Mouse (Mus musculus) liver, postnatal 0 days (tissue): Measurements from ENCODE around the gene Gm20388. TPM values are rescaled to one million over a fixed set of nuclear protein-coding genes. Genes with fewer than 3 reads are reported as not detected.

Source experiments
- ATAC-seq: fragments of 200-750 bp; cut with Nextera tagmentation; 2 replicates; pipeline ENCODE4 v1.8.0; 2017; ENCODE audit warnings: mild to moderate bottlenecking, moderate library complexity
- DNase-seq: peaks from one replicate; pipeline ENCODE4 v3.0.0-alpha.2; 2016
- H3K27ac ChIP-seq: fragments of 300-500 bp; sonication (generic); 2 replicates; pipeline ENCODE4 v1.5.1; 2014; ENCODE audit warnings: antibody characterized with exemption, moderate library complexity, mild to moderate bottlenecking, low read depth
- H3K27me3 ChIP-seq: fragments of 300-500 bp; sonication (generic); 2 replicates; pipeline ENCODE4 v1.6.1; 2014; ENCODE audit warnings: low read length, control low read depth, mixed read lengths; ENCODE audit not compliant: insufficient read depth
- H3K36me3 ChIP-seq: fragments of 300-500 bp; sonication (generic); replicated peaks from 2 replicates; pipeline ENCODE4 v1.6.1; 2014; ENCODE audit warnings: mild to moderate bottlenecking, control low read depth, low read length, moderate library complexity, mixed read lengths; ENCODE audit not compliant: insufficient read depth
- H3K4me1 ChIP-seq: fragments of 300-500 bp; sonication (generic); 2 replicates; pipeline ENCODE4 v1.6.1; 2014; ENCODE audit warnings: antibody characterized with exemption, mild to moderate bottlenecking, control low read depth; ENCODE audit not compliant: insufficient read depth
- H3K4me2 ChIP-seq: fragments of 300-500 bp; sonication (generic); 2 replicates; pipeline ENCODE4 v1.6.1; 2014; ENCODE audit warnings: low read depth, mild to moderate bottlenecking, low read length, moderate library complexity, mixed read lengths
- H3K4me3 ChIP-seq: fragments of 300-500 bp; sonication (generic); 2 replicates; pipeline ENCODE4 v1.5.1; 2014; ENCODE audit warnings: low read depth, low read length
- H3K9ac ChIP-seq: fragments of 300-500 bp; sonication (generic); replicated peaks from 2 replicates; pipeline ENCODE4 v1.6.1; 2014; ENCODE audit warnings: mild to moderate bottlenecking, moderate library complexity
- H3K9me3 ChIP-seq: fragments of 300-500 bp; sonication (generic); 2 replicates; pipeline ENCODE4 v1.6.1; 2016; ENCODE audit warnings: mild to moderate bottlenecking, control low read depth, low read length, mixed read lengths
- CTCF ChIP-seq: sonication (generic); IDR thresholded peaks from 2 replicates; pipeline ENCODE4 v1.5.1; 2016; ENCODE audit warnings: antibody characterized with exemption, low read depth
- EP300 ChIP-seq: IDR thresholded peaks from 2 replicates; pipeline ENCODE4 v1.6.1; 2016; ENCODE audit warnings: antibody characterized with exemption, low read depth, mild to moderate bottlenecking
- WGBS: fragments of 180-500 bp; shearing (Covaris S2); extraction: QIAGEN DNeasy Blood & Tissue Kit; methylation state at CpG from one replicate; pipeline ENCODE4 v1.1.7; 2014; ENCODE audit not compliant: insufficient replicate concordance; 5-methylcytosine and 5-hydroxymethylcytosine counted together
- polyA plus RNA-seq: library from polyadenylated mRNA; unstranded; fragments of >200 nt; fragmentation: Nextera tagmentation; extraction: Ambion mirVana; gene quantifications from 2 replicates; pipeline ENCODE4 v1.2.1, GENCODE M21; 2015

The Gm20388 gene
- polyA plus RNA-seq, 1 experiment from 2014 or later = not detected

DNA sequence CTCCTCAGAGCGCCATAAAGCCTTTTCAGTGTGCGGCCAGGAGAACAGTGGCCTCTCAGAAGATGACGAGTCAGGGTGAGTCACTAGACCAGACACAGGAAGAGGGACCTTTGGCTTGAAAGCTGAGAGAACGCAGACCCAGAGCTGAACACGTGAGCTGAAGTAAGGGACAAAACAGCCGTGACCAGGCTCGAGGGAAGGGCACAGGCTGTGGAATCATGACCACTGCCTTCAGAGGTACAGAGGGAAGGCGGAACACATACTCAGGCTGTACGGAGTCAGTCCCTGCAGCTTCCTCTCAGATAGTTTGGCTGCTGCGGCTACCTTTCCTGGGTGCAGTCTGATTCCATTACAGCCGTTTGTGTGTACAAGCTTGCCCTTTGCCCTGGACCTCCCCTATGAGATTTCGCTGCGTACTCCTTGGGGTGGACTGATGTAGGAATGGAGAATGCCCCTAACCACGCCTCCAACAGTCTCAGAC, 2674.8 kb downstream of the Gm20388 start:
- H3K27ac ChIP-seq = peak overlapping the region; percentile 25; the same call in 1 of the 2 replicates
- 44% methylated on average over 14 of the region's 14 CpGs for WGBS
- no peak for DNase-seq

DNA sequence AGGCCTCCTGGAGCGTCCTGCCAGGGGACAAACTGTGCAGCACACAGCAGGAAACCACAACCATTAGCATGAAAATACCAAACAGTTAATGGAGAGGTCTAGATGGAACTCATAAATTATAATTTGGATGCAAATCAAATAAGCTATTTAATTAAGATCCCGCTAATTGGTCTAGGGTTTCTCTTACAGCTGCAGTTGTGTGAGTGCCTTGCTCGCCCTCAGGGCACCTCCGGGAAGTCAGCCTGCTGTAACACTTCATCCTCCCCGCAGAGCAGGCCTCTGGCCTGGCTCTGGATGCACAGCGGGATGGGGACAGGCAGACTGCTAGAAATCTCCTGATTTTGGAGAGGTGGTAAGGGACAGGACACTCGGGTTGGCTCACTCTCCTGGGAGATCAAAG, 2675.5 kb downstream of the Gm20388 start:
- Histone ChIP-seq H3K27ac (no peak overlapping the region), H3K4me3 (no peak overlapping the region), H3K27me3 (no peaks in the 10 kb centered on the region), H3K4me2 (no peak overlapping the region), H3K36me3 (peaks cover 6% of the 10 kb centered on the region; the same call in 1 of the 2 replicates), H3K4me1 (peaks cover 13% of the 10 kb centered on the region), H3K9me3 (no peaks in the 10 kb centered on the region), H3K9ac (no peak overlapping the region)
- WGBS = 82% methylated on average over 7 of the region's 7 CpGs
- DNase-seq = no peak
- TF ChIP-seq EP300 (no peak), CTCF (no peak)
- no peak for ATAC-seq

More for the DNA sequence above, 2674.8 kb downstream of the Gm20388 start:
- 0 out of 2 replicates have a peak overlapping the region, but pooled peaks have one; percentile 9 for H3K4me2 ChIP-seq
- TF ChIP-seq EP300 = no peak
- no peak for TF ChIP-seq CTCF
- no peak overlapping the region for H3K4me3 ChIP-seq
- no peaks in the 10 kb centered on the region for H3K27me3 ChIP-seq
- H3K9ac ChIP-seq = no peak overlapping the region
- ATAC-seq = peak; percentile 77
- no peaks in the 10 kb centered on the region for H3K9me3 ChIP-seq
- H3K4me1 ChIP-seq = peaks cover 13% of the 10 kb centered on the region
- H3K36me3 ChIP-seq = 0 out of 2 replicates have a peak, but pooled peaks cover 3% of the 10 kb centered on the region

- H3K27ac ChIP-seq = no peak overlapping the region
- H3K9me3 ChIP-seq = no peaks in the 10 kb centered on the region
- TF ChIP-seq CTCF (no peak), EP300 (no peak)
- 70% methylated on average over 10 of the region's 10 CpGs for WGBS
- no peak overlapping the region for H3K4me3 ChIP-seq
- peaks cover 13% of the 10 kb centered on the region for H3K4me1 ChIP-seq
- no peak overlapping the region for H3K4me2 ChIP-seq
- no peak overlapping the region for H3K9ac ChIP-seq
- peaks cover 6% of the 10 kb centered on the region for H3K36me3 ChIP-seq
- ATAC-seq (no peak), DNase-seq (no peak)
- H3K27me3 ChIP-seq = no peaks in the 10 kb centered on the region
Observed at GRCm38 (mm10) chr8:122586749-122587148, 2676.1 kb downstream of the Gm20388 start.

DNA sequence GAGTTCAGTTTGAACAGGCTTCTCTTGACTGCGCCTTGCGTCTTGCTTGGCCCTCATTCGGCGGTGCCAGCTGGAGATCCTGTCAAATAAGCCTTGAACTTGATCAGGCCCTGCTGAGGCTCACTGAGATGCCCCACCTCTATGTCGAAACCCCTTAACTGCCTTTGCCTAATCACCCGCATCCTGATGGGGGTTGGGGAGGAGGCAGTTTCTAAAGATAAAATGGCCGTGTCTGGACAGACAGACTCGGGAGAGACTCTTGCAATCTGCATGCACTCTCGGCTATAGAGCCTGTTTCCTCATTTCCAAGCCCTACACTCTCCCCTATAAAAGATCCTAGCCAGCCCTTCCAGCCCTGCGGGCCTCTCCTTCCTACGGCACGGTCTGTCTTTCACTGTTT, 2682.6 kb downstream of the Gm20388 start:
- H3K9ac ChIP-seq = no peak overlapping the region
- H3K4me1 ChIP-seq = no peaks in the 10 kb centered on the region; the same call in 1 of the 2 replicates
- 51% methylated on average over 12 of the region's 12 CpGs for WGBS
- peak overlapping the region; percentile 29; the same call in 1 of the 2 replicates for H3K4me2 ChIP-seq
- ATAC-seq (peak; percentile 53), DNase-seq (peak; percentile 44)
- H3K36me3 ChIP-seq = peaks cover 20% of the 10 kb centered on the region
- no peaks in the 10 kb centered on the region for H3K9me3 ChIP-seq
- H3K27ac ChIP-seq = peak overlapping the region; percentile 69; the same call in 1 of the 2 replicates
- no peaks in the 10 kb centered on the region for H3K27me3 ChIP-seq
- no peak overlapping the region for H3K4me3 ChIP-seq
- TF ChIP-seq EP300 (no peak), CTCF (no peak)

DNA sequence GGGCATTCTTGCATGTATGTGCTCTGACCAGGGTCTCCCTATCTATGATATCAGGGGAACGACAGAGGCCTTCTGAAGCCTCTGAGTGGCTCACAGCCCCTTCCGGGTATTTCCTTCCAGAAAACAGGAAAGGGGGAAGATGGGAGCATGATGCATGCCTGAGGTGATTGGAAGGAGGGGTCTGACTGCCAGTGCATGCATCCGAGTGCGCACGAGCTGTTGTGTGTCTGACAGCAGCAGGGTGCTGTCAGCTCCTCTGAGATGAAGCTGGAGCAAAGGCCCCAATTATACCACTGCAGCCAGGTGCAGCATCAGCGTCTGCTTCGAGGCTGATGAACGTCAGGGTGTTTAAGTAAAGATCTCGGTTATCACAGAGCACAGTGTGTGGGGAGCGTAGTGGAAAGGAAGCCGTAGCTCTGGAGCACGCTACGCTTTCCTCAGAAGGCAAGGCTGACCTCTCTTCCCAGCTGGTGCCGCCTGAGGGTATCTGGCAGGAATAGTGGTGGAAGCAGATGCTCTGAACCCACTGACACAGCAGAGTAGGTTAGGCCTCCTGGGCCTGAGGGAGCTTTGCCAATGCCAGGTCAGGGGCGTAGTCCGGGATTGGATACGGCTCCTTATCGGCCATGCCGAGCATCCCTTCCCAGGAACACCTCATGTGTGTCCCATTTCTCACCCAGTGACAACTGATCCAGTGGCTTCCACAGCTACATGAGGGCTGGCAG, 2683.3 kb downstream of the Gm20388 start:
- H3K4me1 ChIP-seq = no peaks in the 10 kb centered on the region; the same call in 1 of the 2 replicates
- H3K4me3 ChIP-seq = no peak overlapping the region
- peak overlapping the region; percentile 69; the same call in 1 of the 2 replicates for H3K27ac ChIP-seq
- DNase-seq (no peak), ATAC-seq (no peak)
- H3K9me3 ChIP-seq = no peaks in the 10 kb centered on the region
- 72% methylated on average over 19 of the region's 19 CpGs for WGBS
- TF ChIP-seq EP300 (no peak), CTCF (no peak)
- H3K9ac ChIP-seq = peak overlapping the region; percentile 38; the same call in 1 of the 2 replicates
- H3K27me3 ChIP-seq = no peaks in the 10 kb centered on the region
- H3K36me3 ChIP-seq = peaks cover 23% of the 10 kb centered on the region
- 0 out of 2 replicates have a peak overlapping the region, but pooled peaks have one; percentile 29 for H3K4me2 ChIP-seq

GRCm38 (mm10) chr8:122596031-122596430, 2685.4 kb downstream of the Gm20388 start:
- H3K9ac ChIP-seq = no peak overlapping the region
- H3K9me3 ChIP-seq = no peaks in the 10 kb centered on the region
- TF ChIP-seq CTCF = no peak
- TF ChIP-seq EP300 = no peak
- H3K4me3 ChIP-seq = no peak overlapping the region
- H3K36me3 ChIP-seq = peaks cover 26% of the 10 kb centered on the region
- no peaks in the 10 kb centered on the region; the same call in 1 of the 2 replicates for H3K4me1 ChIP-seq
- no peak overlapping the region; the same call in 1 of the 2 replicates for H3K4me2 ChIP-seq
- ATAC-seq (no peak), DNase-seq (no peak)
- WGBS = 32% methylated on average over 4 of the region's 4 CpGs
- no peaks in the 10 kb centered on the region for H3K27me3 ChIP-seq
- peak overlapping the region; percentile 66 for H3K27ac ChIP-seq
